ENCODE assay signal across 8 mouse cellular contexts in genomic region chr10:120377327-120377752, GRCm38 (mm10).
DNase-seq lines count a peak whose midpoint lies in the region; ATAC-seq lines count a peak whose summit lies in the region.

No protein-coding gene starts in this region.

- peaks cover 14% of the 10 kb centered on the region; the same call in 1 of the 2 replicates for H3K4me1 ChIP-seq in forebrain, embryonic 11.5 days (replicated peaks; ENCODE audit: control insufficient read depth, insufficient read depth, low read length)
- peaks cover 40% of the 10 kb centered on the region for H3K4me1 ChIP-seq in heart, embryonic 13.5 days
- H3K4me1 ChIP-seq in kidney, embryonic 16.5 days (ENCODE audit: insufficient read depth, low read length), result peaks cover 25% of the 10 kb centered on the region
- peaks cover 42% of the 10 kb centered on the region for H3K4me1 ChIP-seq in limb, embryonic 13.5 days
- H3K4me1 ChIP-seq in neural tube, embryonic 15.5 days, result peaks cover 28% of the 10 kb centered on the region

- no peak overlapping the region for H3K9ac ChIP-seq in forebrain, embryonic 11.5 days (ENCODE audit: low read length)
- peak overlapping the region; percentile 50; the same call in 1 of the 2 replicates for H3K9ac ChIP-seq in heart, embryonic 13.5 days
- H3K9ac ChIP-seq in kidney, embryonic 16.5 days (replicated peaks; ENCODE audit: low read length), result peak overlapping the region; percentile 33; the same call in 1 of the 2 replicates
- H3K9ac ChIP-seq in limb, embryonic 13.5 days, result no peak overlapping the region
- no peak overlapping the region for H3K9ac ChIP-seq in neural tube, embryonic 15.5 days (replicated peaks)

- H3K4me2 ChIP-seq in forebrain, embryonic 11.5 days (ENCODE audit: low read depth, low read length, severe bottlenecking), result no peak overlapping the region
- H3K4me2 ChIP-seq in heart, embryonic 13.5 days, result peak overlapping the region; percentile 65
- H3K4me2 ChIP-seq in kidney, embryonic 16.5 days (replicated peaks; ENCODE audit: low read depth, low read length), result peak overlapping the region; percentile 38
- H3K4me2 ChIP-seq in limb, embryonic 13.5 days (replicated peaks), result peak overlapping the region; percentile 30
- H3K4me2 ChIP-seq in neural tube, embryonic 15.5 days, result peak overlapping the region; percentile 22

- WGBS in forebrain, embryonic 11.5 days, result 24% methylated on average over 19 of the region's 19 CpGs
- 20% methylated on average over 19 of the region's 19 CpGs for WGBS in heart, embryonic 13.5 days
- WGBS in kidney, embryonic 16.5 days, result 3% methylated on average over 19 of the region's 19 CpGs
- 27% methylated on average over 19 of the region's 19 CpGs for WGBS in limb, embryonic 13.5 days
- WGBS in neural tube, embryonic 15.5 days, result 10% methylated on average over 19 of the region's 19 CpGs

- H3K9me3 ChIP-seq in forebrain, embryonic 11.5 days (ENCODE audit: control insufficient read depth, low read length), result no peaks in the 10 kb centered on the region
- no peaks in the 10 kb centered on the region for H3K9me3 ChIP-seq in heart, embryonic 13.5 days
- no peaks in the 10 kb centered on the region for H3K9me3 ChIP-seq in kidney, embryonic 16.5 days (ENCODE audit: low read length)
- H3K9me3 ChIP-seq in limb, embryonic 13.5 days, result no peaks in the 10 kb centered on the region
- no peaks in the 10 kb centered on the region for H3K9me3 ChIP-seq in neural tube, embryonic 15.5 days (replicated peaks)

- peak; percentile 46 for DNase-seq in urinary bladder, postnatal 14 days (ENCODE audit: low spot score)
- no peak for DNase-seq in urinary bladder, postnatal 10 days (ENCODE audit: low spot score)
- peak; percentile 76 for DNase-seq in forebrain, embryonic 11.5 days (ENCODE audit: low spot score)
- DNase-seq in T-cell, adult 2 months (ENCODE audit: low spot score), result no peak

- peak overlapping the region; percentile 41; the same call in 1 of the 2 replicates for H3K27ac ChIP-seq in forebrain, embryonic 11.5 days (ENCODE audit: low read depth, low read length)
- H3K27ac ChIP-seq in heart, embryonic 13.5 days (replicated peaks), result peak overlapping the region; percentile 65
- peak overlapping the region; percentile 76 for H3K27ac ChIP-seq in kidney, embryonic 16.5 days (ENCODE audit: low read length)
- no peak overlapping the region for H3K27ac ChIP-seq in limb, embryonic 13.5 days
- no peak overlapping the region; the same call in 1 of the 2 replicates for H3K27ac ChIP-seq in neural tube, embryonic 15.5 days (replicated peaks)

- peak; percentile 85 for ATAC-seq in forebrain, embryonic 11.5 days (replicated peaks; ENCODE audit: low FRiP score)
- 0 out of 2 replicates have a peak, but pooled peaks have one; percentile 25 for ATAC-seq in heart, embryonic 13.5 days (ENCODE audit: extremely low read depth, insufficient number of reproducible peaks, low FRiP score, low TSS enrichment)
- peak; percentile 82 for ATAC-seq in kidney, embryonic 16.5 days (ENCODE audit: low FRiP score, low TSS enrichment)
- ATAC-seq in limb, embryonic 13.5 days (ENCODE audit: low FRiP score, low read depth), result peak; percentile 87
- peak; percentile 86; the same call in 1 of the 2 replicates for ATAC-seq in neural tube, embryonic 15.5 days (ENCODE audit: low FRiP score)

- H3K27me3 ChIP-seq in forebrain, embryonic 11.5 days (ENCODE audit: control insufficient read depth, insufficient read depth, low read length), result no peaks in the 10 kb centered on the region
- no peaks in the 10 kb centered on the region for H3K27me3 ChIP-seq in heart, embryonic 13.5 days (replicated peaks)
- H3K27me3 ChIP-seq in kidney, embryonic 16.5 days (ENCODE audit: insufficient read depth, low read length), result no peaks in the 10 kb centered on the region
- no peaks in the 10 kb centered on the region for H3K27me3 ChIP-seq in limb, embryonic 13.5 days
- H3K27me3 ChIP-seq in neural tube, embryonic 15.5 days (replicated peaks), result no peaks in the 10 kb centered on the region

- no peaks in the 10 kb centered on the region; the same call in 1 of the 2 replicates for H3K36me3 ChIP-seq in forebrain, embryonic 11.5 days (ENCODE audit: control insufficient read depth, insufficient read depth, low read length)
- H3K36me3 ChIP-seq in heart, embryonic 13.5 days, result no peaks in the 10 kb centered on the region
- H3K36me3 ChIP-seq in kidney, embryonic 16.5 days (ENCODE audit: insufficient read depth, low read length), result no peaks in the 10 kb centered on the region
- H3K36me3 ChIP-seq in limb, embryonic 13.5 days, result peaks cover 12% of the 10 kb centered on the region
- H3K36me3 ChIP-seq in neural tube, embryonic 15.5 days, result no peaks in the 10 kb centered on the region

- H3K4me3 ChIP-seq in forebrain, embryonic 11.5 days (ENCODE audit: low read depth, low read length), result no peak overlapping the region
- H3K4me3 ChIP-seq in heart, embryonic 13.5 days, result peak overlapping the region; percentile 38
- no peak overlapping the region for H3K4me3 ChIP-seq in kidney, embryonic 16.5 days (ENCODE audit: low read length)
- H3K4me3 ChIP-seq in limb, embryonic 13.5 days, result no peak overlapping the region
- H3K4me3 ChIP-seq in neural tube, embryonic 15.5 days (replicated peaks), result no peak overlapping the region

Comparison
In these comparisons a context has a peak if more than half of its experiments do, and no peak if none do; other contexts are left out.
1. DNase-seq: peak in urinary bladder, postnatal 14 days (single experiment) and forebrain, embryonic 11.5 days (single experiment); none in urinary bladder, postnatal 10 days (single experiment) and T-cell, adult 2 months (single experiment).
2. ATAC-seq: peak in every context shown above with its lines; median percentile 87 in limb, embryonic 13.5 days; 86 in neural tube, embryonic 15.5 days; 85 in forebrain, embryonic 11.5 days; 82 in kidney, embryonic 16.5 days; 25 in heart, embryonic 13.5 days.
3. H3K27ac ChIP-seq: peak in forebrain, embryonic 11.5 days (single experiment), heart, embryonic 13.5 days (single experiment) and kidney, embryonic 16.5 days (single experiment); none in limb, embryonic 13.5 days (single experiment) and neural tube, embryonic 15.5 days (single experiment).
4. H3K9ac ChIP-seq: peak in heart, embryonic 13.5 days (single experiment) and kidney, embryonic 16.5 days (single experiment); none in forebrain, embryonic 11.5 days (single experiment), limb, embryonic 13.5 days (single experiment) and neural tube, embryonic 15.5 days (single experiment).